Mouse (Mus musculus) CD4-positive, CD25-positive, alpha-beta regulatory T cell, adult 2 months (primary cell): ENCODE data around the gene Sfi1.
"Not testable (repeated sequence)": the region's sequence is repeated elsewhere in the genome, so short reads cannot be mapped to it uniquely, and the experiment has no call there.

Experiments used
- DNase-seq: peaks from one replicate; pipeline ENCODE4 v3.0.0-alpha.2; 2012; ENCODE audit warnings: low read depth, low spot score

The Sfi1 gene

GRCm38 (mm10) chr11:3104501-3105260, 88.6 kb downstream of the Sfi1 start:
- DNase-seq = peak; percentile 94

DNA sequence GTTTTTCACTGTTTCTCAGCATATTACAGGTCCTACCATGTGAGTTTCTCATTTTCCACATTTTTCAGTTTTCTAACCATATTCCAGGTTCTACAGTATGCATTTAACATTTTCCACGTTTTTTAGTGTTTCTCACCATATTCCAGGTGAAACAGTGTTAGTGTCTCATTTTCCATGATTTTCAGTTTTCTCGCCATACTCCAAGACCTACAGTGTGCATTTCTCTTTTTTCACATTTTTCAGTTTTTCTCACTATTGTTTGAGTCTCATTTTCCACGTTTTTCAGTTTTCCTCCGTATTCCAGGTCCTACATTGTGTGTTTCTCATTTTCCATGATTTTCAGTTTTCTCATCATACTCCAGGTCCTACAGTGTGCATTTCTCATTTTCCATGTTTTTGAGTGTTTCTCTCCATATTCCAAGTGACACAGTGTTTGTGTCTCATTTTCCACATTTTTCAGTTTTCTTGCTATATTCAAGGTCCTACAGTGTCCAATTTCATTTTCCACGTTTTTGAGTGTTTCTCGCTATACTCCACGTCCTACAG, 89.6 kb downstream of the Sfi1 start:
- no peak for DNase-seq

- not testable (repeated sequence) for DNase-seq
These were observed 90.6 kb downstream of the Sfi1 start for GRCm38 (mm10) chr11:3102626-3103025.

GRCm38 (mm10) chr11:3101875-3102494, 91.3 kb downstream of the Sfi1 start:
- DNase-seq = no peak

- DNase-seq = peak; percentile 31
These were observed 92.0 kb downstream of the Sfi1 start for GRCm38 (mm10) chr11:3101072-3101874.

- peak; percentile 55 for DNase-seq
These were observed 93.1 kb downstream of the Sfi1 start for GRCm38 (mm10) chr11:3100066-3100645.
